Mouse (Mus musculus) right cerebral cortex, postnatal 36 days (tissue): ENCODE data around the gene Gys1.
"Not testable (repeated sequence)": the region's sequence is repeated elsewhere in the genome, so short reads cannot be mapped to it uniquely, and the experiment has no call there.

ENCODE experiments used
- DNase-seq, 2 experiments: peaks; one replicate each; pipeline ENCODE4 v3.0.0; 2022; ENCODE audit warnings: low spot score in 2 of 2, mixed read lengths in 1 of 2

The Gys1 gene

GRCm38 (mm10) chr7:45457204-45458060 lies 22.8 kb downstream of the Gys1 start:
- no peak for DNase-seq

- peak; percentile 53 to 69 for DNase-seq
These were observed 24.3 kb downstream of the Gys1 start for GRCm38 (mm10) chr7:45458748-45459563.

- peak; percentile 97 for DNase-seq
These were observed 25.0 kb downstream of the Gys1 start, which contains the start of gene Ftl1 for GRCm38 (mm10) chr7:45459564-45460140. Gene Ftl1, minus strand, starts transcription at chr7:45459884.

GRCm38 (mm10) chr7:45460377-45460776 lies 25.7 kb downstream of the Gys1 start:
- DNase-seq = no peak

GRCm38 (mm10) chr7:45460860-45461314 lies 26.2 kb downstream of the Gys1 start:
- no peak for DNase-seq

GRCm38 (mm10) chr7:45461326-45461725 lies 26.7 kb downstream of the Gys1 start:
- DNase-seq = no peak

- DNase-seq = no peak
These were observed 27.1 kb downstream of the Gys1 start for GRCm38 (mm10) chr7:45461781-45462180.

- DNase-seq = no peak
These were observed 27.7 kb downstream of the Gys1 start for GRCm38 (mm10) chr7:45462325-45462724.

- not testable (repeated sequence) for DNase-seq
These were observed 28.2 kb downstream of the Gys1 start for GRCm38 (mm10) chr7:45462868-45463267.

- DNase-seq = no peak
These were observed 29.5 kb downstream of the Gys1 start for GRCm38 (mm10) chr7:45463987-45464778.

- DNase-seq = no peak
These were observed 30.5 kb downstream of the Gys1 start for GRCm38 (mm10) chr7:45465112-45465511.

GRCm38 (mm10) chr7:45465549-45465948 lies 30.9 kb downstream of the Gys1 start:
- DNase-seq = no peak

- DNase-seq = peak; percentile 93
These were observed 31.8 kb downstream of the Gys1 start, which contains the start of gene Bax for GRCm38 (mm10) chr7:45466283-45467089. Gene Bax, minus strand, starts transcription at chr7:45466898.

GRCm38 (mm10) chr7:45467090-45467670 lies 32.5 kb downstream of the Gys1 start:
- no peak for DNase-seq

GRCm38 (mm10) chr7:45470869-45471268 lies 36.2 kb downstream of the Gys1 start:
- DNase-seq = peak in 1 of 2 experiments; percentile 58

- no peak for DNase-seq
These were observed 40.8 kb downstream of the Gys1 start for GRCm38 (mm10) chr7:45475291-45475969.

GRCm38 (mm10) chr7:45476453-45476852 lies 41.8 kb downstream of the Gys1 start:
- DNase-seq = no peak

GRCm38 (mm10) chr7:45477003-45477402 lies 42.4 kb downstream of the Gys1 start:
- DNase-seq = no peak

GRCm38 (mm10) chr7:45478774-45479173 lies 44.1 kb downstream of the Gys1 start:
- no peak for DNase-seq
